Mouse (Mus musculus) layer of hippocampus, adult 8-10 months (tissue): ENCODE data around the gene Pth2. TPM values are rescaled to one million over a fixed set of nuclear protein-coding genes. Genes with fewer than 3 reads are reported as not detected.

Source experiments
- microRNA-seq, 2 experiments: library from miRNA; unstranded; fragments of <30 nt; microRNA quantifications; one replicate each; pipeline ENCODE4 v1.2.0; 2022
- total RNA-seq, 4 experiments: library from RNA; stranded (reverse); gene quantifications; 2 replicates each; pipeline ENCODE4 v1.2.4; 2022

Gene Pth2
- total RNA-seq, 4 experiments from 2014 or later = not detected

Small RNA genes lying within 50 kb of the gene (microRNA-seq; reads per million reads assigned to microRNA genes)
- gene Mir7055 = 1.5 to 3.8 reads per million in 2 experiments

Other genes with a start within 250 kb of the Pth2 start
- under 1 TPM; 0.37 to 0.85 (median 0.67) TPM for gene Tsks, start 237.8 kb upstream of the Pth2 start, total RNA-seq
- gene Cpt1c, start 206.1 kb upstream of the Pth2 start, total RNA-seq = 100 to 1,000 TPM; 123 to 144 (median 137) TPM
- 100 to 1,000 TPM; 167 to 173 (median 172) TPM for gene Prmt1, start 194.4 kb upstream of the Pth2 start, total RNA-seq
- 10 to 100 TPM; 42.1 to 52.0 (median 45.0) TPM for gene Irf3, start 183.3 kb upstream of the Pth2 start, total RNA-seq
- gene Bcl2l12, start 182.3 kb upstream of the Pth2 start, total RNA-seq = 1 to 10 TPM; 2.3 to 6.1 (median 4.3) TPM
- 100 to 1,000 TPM; 163 to 173 (median 167) TPM for gene Scaf1, start 164.6 kb upstream of the Pth2 start, total RNA-seq
- gene Rras, start 163.0 kb upstream of the Pth2 start, total RNA-seq = 10 to 100 TPM; 13.7 to 16.8 (median 15.2) TPM
- 10 to 100 TPM; 72.9 to 75.3 (median 73.6) TPM for gene Prr12, start 128.1 kb upstream of the Pth2 start, total RNA-seq
- 10 to 100 TPM; 42.2 to 53.5 (median 49.8) TPM for gene Nosip, start 118.6 kb upstream of the Pth2 start, total RNA-seq
- 1 to 10 TPM; 6.5 to 7.6 (median 6.9) TPM for gene Prrg2, start 118.3 kb upstream of the Pth2 start, total RNA-seq
- 10 to 100 TPM in 3 of 4 experiments, 1 to 10 TPM in 1; 9.9 to 13.9 (median 10.6) TPM for gene Rcn3, start 88.8 kb upstream of the Pth2 start, total RNA-seq
- gene Fcgrt, start 77.1 kb upstream of the Pth2 start, total RNA-seq = 10 to 100 TPM; 16.8 to 23.4 (median 20.1) TPM
- 100 to 1,000 TPM; 439 to 619 (median 513) TPM for gene Rps11, start 56.6 kb upstream of the Pth2 start, total RNA-seq
- gene Rpl13a, start 52.2 kb upstream of the Pth2 start, total RNA-seq = 1,000 to 10,000 TPM in 1 of 4 experiments, 100 to 1,000 TPM in 3; 731 to 1,022 (median 859) TPM
- not detected for gene Gm45713, start 44.8 kb upstream of the Pth2 start, total RNA-seq
- 10 to 100 TPM; 10.0 to 12.0 (median 10.4) TPM for gene Flt3l, start 44.6 kb upstream of the Pth2 start, total RNA-seq
- 10 to 100 TPM; 37.5 to 56.7 (median 46.3) TPM for gene Pih1d1, start 26.7 kb upstream of the Pth2 start, total RNA-seq
- gene Aldh16a1, start 26.4 kb upstream of the Pth2 start, total RNA-seq = 10 to 100 TPM; 16.9 to 18.6 (median 17.6) TPM
- 1,000 to 10,000 TPM; 1,166 to 1,245 (median 1,206) TPM for gene Slc17a7, start 17.0 kb upstream of the Pth2 start, total RNA-seq
- gene Gfy, start 1.4 kb upstream of the Pth2 start, total RNA-seq = under 1 TPM in 2 of 4 experiments, not detected in 2; 0.20 to 0.51 TPM
- gene Ccdc155, start 23.9 kb downstream of the Pth2 start, total RNA-seq = 1 to 10 TPM; 2.5 to 4.8 (median 3.6) TPM
- 1 to 10 TPM; 2.1 to 3.3 (median 2.6) TPM for gene Dkkl1, start 31.2 kb downstream of the Pth2 start, total RNA-seq
- 1 to 10 TPM; 2.2 to 5.4 (median 3.7) TPM for gene Tead2, start 34.8 kb downstream of the Pth2 start, total RNA-seq
- gene Cd37, start 58.1 kb downstream of the Pth2 start, total RNA-seq = 10 to 100 TPM in 2 of 4 experiments, 1 to 10 TPM in 2; 6.3 to 34.1 (median 18.1) TPM
- gene Slc6a16, start 60.1 kb downstream of the Pth2 start, total RNA-seq = 1 to 10 TPM; 1.9 to 3.4 (median 2.6) TPM
- not detected for gene Slc6a21, start 96.5 kb downstream of the Pth2 start, total RNA-seq
- 10 to 100 TPM; 16.0 to 25.6 (median 19.4) TPM for gene Trpm4, start 152.8 kb downstream of the Pth2 start, total RNA-seq
- gene Hrc, start 154.3 kb downstream of the Pth2 start, total RNA-seq = under 1 TPM in 2 of 4 experiments, not detected in 2; 0.21 to 0.39 TPM
- 100 to 1,000 TPM; 123 to 143 (median 133) TPM for gene Ppfia3, start 186.0 kb downstream of the Pth2 start, total RNA-seq
- 100 to 1,000 TPM; 131 to 156 (median 140) TPM for gene Lin7b, start 189.6 kb downstream of the Pth2 start, total RNA-seq
- 100 to 1,000 TPM; 387 to 503 (median 439) TPM for gene Snrnp70, start 214.7 kb downstream of the Pth2 start, total RNA-seq
- gene Kcna7, start 224.7 kb downstream of the Pth2 start, total RNA-seq = under 1 TPM in 1 of 4 experiments, not detected in 3; 0.14 TPM
- under 1 TPM in 3 of 4 experiments, not detected in 1; 0.31 to 0.39 (median 0.31) TPM for gene Ntf5, start 232.7 kb downstream of the Pth2 start, total RNA-seq
- under 1 TPM in 1 of 4 experiments, not detected in 3; 0.52 TPM for gene Lhb, start 239.8 kb downstream of the Pth2 start, total RNA-seq